Mouse (Mus musculus) erythroblast, embryonic 14.5 days (primary cell): Measurements from ENCODE around the gene St3gal3.

Source experiments
- GATA1 ChIP-seq: IDR thresholded peaks from 2 replicates; pipeline ENCODE4 v1.6.1; 2012; ENCODE audit warnings: low read length, inconsistent platforms, mixed read lengths
- TAL1 ChIP-seq: IDR thresholded peaks from 3 replicates; pipeline ENCODE4 v1.6.1; 2012; ENCODE audit warnings: low read length, inconsistent platforms, mixed read lengths

DNA sequence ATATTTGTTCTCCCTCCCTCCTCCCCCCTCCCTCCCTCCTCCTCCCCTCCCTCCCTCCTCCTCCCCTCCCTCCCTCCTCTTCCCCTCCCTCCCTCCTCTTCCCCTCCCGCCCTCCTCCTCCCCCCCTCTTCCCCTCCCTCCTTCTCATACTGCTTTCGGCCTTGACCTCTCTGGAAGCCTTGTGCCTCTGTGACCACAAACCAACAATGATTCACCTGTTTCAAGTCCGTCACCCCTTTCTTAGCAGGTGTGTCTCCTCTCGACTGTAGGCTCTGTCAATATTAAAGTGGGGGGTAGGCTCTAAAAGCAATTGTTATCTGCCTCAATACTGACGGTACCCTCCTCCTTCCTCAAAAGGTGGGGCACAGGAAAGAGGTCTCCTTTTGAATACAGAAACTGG, 153.2 kb downstream of the St3gal3 start:
- TF ChIP-seq GATA1, result no peak
- no peak for TF ChIP-seq TAL1
